Mouse (Mus musculus) cerebellum, postnatal 14 days (tissue): ENCODE results near the gene Tesc.
A peak's percentile ranks its signal among the peaks of the same experiment; 100 is the strongest.

Experiments used
- DNase-seq, 2 experiments: peaks; one replicate each; pipeline ENCODE4 v3.0.0; 2021; ENCODE audit warnings: mixed read lengths in 2 of 2

Gene Tesc

DNA sequence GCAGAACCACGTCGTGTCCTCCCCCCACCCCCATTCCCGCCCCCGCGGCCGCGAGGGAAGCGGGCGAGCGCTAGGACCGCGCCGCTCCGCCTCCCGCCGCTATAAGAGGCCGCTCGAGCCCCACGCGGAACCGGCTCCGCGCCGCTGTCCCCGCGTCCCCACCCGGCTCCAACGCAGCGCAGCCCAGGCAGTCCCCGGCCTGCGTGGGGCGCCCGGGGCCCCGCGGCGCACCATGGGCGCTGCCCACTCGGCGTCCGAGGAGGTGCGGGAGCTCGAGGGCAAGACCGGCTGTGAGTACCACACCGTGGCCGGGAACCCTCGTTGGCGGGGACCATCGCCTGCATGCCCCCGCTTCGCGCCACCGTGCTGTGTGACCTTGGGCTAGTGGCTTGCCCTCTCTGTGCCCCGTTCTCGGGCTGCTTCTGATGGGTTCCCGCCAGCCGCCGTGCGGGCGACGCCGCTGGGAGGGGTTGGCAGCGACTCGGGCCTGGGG, at the start of gene Tesc:
TSS of gene Tesc (plus strand) at position 46 of the 493 bp plus-strand sequence.
- DNase-seq: peak; percentile 56 to 65

DNA sequence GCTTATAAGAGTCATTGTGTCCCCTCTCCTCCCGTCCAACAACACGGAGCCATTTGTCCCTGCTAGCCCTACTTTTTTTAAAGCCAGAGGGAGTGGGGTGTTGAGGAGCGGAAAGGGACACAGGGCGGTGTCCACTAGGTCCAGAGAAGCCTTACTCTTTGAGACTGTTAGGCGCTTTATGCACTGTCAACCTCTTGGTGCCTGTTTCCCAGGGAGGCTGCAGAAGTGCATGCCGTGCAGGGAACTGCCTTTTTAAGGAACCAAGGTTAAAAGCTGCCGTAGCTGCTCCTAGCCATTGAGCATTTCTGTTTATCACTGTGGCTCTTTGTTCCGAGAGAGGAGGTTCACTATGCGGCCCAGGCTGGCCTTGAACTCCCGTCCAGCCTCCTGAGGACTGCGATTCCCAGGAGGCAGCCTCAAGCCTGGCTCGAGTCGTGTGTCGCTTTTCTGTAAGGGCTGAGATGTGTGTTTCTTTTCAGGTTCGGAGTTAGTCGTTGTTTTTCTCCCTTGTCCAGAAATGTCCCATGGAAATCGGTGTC, 49.3 kb upstream of the Tesc start:
- no peak for DNase-seq

DNA sequence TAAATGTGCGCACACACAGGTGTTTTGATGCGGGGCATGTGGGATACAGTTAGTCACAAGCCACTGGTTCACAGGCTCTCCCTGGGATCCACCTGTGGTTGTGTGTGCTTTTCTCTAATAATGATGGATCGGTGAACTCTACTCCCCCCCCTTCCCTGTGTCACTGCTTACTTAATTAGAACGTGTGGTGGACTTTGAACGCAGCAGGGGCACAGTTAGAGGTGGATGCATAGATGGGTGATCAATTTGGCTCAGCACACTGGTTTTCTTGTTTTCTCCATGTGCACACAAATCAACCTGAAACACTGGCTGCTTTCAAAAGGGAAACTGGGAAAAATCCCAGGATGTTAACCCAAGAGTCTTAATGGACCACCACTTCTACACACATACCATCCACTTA, 48.5 kb upstream of the Tesc start:
- DNase-seq: no peak

- DNase-seq: no peak
Measured at GRCm38 (mm10) chr5:117980921-117981320, 46.6 kb upstream of the Tesc start.

DNA sequence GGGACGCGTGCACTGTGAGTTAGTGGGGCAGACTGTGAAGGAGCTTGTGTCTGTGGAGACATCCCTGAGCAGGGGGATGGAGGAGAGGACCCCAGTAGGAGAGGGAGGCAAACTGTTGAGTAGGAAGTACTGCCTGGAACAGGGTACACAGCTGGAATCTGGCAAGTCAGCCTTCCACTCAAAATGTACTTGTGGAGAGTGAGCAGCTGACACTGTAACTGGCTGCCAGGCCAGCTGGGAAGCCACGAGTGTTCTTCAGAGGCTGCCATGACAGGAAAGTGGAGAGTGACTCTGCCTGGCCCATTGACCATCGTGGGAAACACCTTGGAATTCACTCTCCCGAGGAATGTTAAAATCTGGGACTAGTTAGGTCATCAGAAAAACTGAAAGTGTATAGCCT, 45.6 kb upstream of the Tesc start:
- DNase-seq: no peak

- no peak for DNase-seq
Measured at GRCm38 (mm10) chr5:117986327-117986726, 41.2 kb upstream of the Tesc start.

GRCm38 (mm10) chr5:117987891-117988290, 39.7 kb upstream of the Tesc start:
- DNase-seq: no peak

- DNase-seq: no peak
Measured at GRCm38 (mm10) chr5:117988367-117988766, 39.2 kb upstream of the Tesc start.

- no peak for DNase-seq
Measured at GRCm38 (mm10) chr5:117989773-117990172, 37.8 kb upstream of the Tesc start.

DNA sequence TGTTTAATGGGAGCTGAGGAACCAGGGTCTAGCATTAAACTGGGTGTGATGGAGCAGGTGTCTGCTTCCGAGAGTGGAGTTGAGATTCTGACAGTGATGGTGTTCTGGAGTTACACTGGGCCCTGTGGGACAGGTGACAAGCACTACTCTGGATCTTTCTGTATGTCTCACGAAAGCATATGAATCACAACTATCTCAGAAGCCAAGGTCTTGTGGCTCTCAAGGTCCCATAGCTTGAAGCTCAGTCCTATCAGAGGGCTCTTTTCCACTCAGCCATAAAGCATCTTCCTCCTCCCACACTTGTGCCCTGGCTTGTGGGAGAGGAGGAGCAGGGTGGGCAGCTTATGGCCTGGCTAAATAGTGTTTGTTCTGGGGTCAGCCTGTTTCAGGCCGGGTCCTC, 36.6 kb upstream of the Tesc start:
- no peak for DNase-seq

- no peak for DNase-seq
Measured at GRCm38 (mm10) chr5:117993550-117993949, 34.0 kb upstream of the Tesc start.

DNA sequence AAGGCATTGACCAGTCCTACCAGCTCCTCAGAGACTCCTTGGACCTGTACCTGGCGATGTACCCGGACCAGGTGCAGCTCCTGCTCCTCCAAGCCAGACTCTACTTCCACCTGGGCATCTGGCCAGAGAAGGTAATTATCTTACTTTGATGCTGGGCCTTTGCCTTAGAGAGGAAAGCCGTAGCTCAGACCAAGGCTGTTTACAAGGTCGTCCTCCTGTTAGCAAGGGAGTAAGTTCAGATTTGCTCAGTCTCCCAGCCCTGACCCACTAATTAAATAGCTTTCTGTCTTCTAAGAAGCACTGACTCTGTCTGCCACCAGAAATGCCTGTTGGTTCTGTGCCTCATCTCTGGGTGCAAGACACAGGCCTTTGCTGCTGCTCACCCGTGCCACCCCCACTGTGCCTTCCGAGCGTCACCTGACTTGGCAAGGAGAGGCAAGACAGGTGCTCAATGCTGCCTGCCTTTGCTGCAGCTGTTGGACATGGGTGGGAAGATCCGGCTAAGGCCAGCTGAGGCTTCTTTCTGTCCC, 32.1 kb upstream of the Tesc start:
- DNase-seq: peak; percentile 53 to 56

- DNase-seq: no peak
Measured at GRCm38 (mm10) chr5:117995911-117996310, 31.6 kb upstream of the Tesc start.

DNA sequence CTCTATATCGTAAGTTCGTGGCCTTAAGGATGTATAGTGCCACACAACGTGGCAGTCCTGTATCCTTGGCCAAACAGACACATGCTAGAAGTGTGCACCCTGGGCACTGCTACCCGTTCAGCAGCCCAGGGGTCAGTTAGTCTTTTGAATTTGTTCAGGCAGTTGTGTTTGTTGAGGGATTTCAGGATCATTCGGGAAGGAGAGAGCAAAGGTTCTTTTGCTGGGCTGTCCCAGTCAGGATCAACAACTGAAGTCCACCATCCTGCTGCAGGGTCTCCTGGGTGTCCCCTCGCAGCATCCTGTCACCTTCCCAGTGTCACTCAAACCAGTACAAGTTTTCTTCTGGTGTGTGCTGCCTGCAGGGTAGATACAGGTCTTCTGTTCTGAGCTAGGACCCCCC, 31.0 kb upstream of the Tesc start:
- no peak for DNase-seq

- no peak for DNase-seq
Measured at GRCm38 (mm10) chr5:117997434-117997970, 30.0 kb upstream of the Tesc start.

DNA sequence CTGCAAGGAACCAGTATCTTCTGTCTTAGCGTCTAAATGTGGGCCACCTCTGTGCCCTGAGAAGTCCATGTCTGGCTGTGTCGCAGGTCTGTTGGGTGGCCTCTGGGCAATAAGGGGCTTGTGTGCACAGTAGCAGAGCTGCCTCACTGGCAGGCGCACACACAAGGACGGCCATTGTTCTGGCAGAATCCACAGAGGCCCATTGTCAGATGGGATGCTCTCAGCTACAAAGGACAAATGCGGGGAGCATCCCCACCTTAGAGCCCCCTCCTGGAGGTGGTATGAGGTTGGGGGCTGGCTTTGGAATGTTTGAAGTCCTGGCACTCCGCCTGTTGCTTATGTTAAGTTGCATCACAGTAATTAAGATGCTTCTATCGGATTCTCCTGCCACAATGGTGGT, 28.5 kb upstream of the Tesc start:
- no peak for DNase-seq

DNA sequence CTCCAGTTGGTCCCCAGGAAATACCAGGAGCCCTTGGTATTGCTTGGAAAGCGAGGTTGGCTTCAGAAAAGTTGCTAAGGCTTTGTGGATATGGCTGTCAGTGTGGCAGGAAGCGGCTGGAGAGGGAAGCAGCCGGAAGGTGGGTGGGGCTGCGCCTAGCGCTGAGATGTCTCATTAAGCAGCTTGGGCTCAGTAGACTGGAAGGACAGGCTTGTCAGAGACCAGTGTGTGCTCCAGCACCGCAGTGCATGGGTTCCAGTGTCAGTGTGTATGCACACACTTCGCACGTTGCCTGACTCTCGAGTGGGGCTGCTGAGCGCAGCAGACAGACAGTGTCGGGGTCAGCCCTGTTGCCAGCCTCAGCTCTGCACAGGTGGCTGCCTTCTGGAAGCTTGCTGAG, 28.0 kb upstream of the Tesc start:
- DNase-seq: peak; percentile 54 to 56

DNA sequence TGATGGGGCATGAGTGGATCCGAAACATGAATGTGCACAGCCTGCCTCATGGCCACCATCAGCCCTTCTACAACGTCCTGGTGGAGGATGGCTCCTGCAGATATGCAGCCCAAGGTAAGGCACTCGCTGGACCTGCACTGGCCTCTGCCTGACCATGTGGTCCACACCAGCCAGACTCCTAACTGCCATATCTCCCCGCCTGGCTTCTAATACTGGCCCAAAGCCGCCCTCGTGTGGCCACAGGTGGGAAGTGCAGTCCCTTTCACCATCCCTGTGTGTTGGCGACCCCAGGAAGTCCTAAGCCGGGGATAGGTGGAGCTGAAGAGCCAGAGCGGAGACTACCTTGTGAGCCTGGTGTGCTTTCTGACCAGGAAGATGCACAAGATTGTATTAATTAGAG, 25.5 kb upstream of the Tesc start:
- peak; percentile 90 to 92 for DNase-seq

DNA sequence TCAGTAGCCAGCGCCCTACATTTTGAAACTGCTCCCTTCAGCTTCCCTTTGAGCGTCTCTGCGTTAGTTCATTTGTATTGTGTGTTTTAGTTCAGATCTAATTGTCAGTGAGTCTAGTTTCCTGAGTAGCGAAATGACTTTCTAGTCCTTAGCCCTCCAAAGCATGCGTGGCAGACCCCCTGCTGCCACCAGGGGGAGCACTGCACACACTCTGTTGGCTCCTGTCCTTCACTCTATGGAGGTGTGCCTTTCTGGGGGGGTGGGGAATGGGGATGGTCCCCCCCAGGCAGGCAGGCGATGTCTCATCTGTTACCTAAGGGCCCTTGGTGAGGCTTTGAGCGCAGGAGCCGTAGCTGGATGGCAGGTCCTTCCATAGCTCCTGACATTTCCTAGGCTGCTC, 22.9 kb upstream of the Tesc start:
- peak; percentile 74 to 83 for DNase-seq

DNA sequence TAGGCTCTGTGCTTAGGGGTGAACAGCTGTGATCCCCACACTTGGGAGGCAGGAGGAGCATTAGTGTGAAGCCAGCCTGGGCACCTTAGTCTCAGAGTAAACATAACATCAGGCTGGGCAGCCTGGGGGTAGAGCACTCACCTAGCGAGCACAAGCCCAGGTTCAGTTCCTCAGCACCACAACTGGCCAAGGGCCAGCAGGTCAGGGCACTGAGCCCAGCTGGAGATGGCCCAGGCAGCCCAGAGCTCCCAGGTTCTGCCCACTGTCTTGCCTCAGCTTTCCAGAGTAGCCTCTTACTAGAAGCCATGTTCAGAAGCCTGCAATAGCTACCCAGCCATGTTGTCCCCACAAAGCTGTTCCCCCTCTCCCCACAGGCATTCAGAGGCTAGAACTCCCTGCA, 21.8 kb upstream of the Tesc start:
- DNase-seq: peak; percentile 56 to 62

DNA sequence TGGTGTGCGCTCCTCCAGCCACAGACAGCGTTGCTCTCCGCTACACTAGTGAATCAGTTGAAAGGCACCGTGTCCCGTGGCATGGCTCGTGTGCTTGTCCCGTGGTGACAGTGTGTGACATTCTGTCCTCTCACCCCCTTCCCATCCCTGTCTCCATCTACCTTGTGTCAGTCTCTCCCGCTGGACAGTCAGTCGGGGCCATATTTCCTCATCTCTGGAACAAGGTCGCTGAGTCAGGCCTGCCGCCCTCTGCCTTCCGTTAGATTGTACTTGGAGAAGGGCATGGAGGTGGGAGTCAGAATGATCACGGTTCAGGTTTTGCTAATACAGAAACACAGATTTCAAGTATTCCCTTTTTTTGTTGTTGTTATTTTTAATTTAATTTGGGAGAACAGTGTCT, 19.2 kb upstream of the Tesc start:
- no peak for DNase-seq

DNA sequence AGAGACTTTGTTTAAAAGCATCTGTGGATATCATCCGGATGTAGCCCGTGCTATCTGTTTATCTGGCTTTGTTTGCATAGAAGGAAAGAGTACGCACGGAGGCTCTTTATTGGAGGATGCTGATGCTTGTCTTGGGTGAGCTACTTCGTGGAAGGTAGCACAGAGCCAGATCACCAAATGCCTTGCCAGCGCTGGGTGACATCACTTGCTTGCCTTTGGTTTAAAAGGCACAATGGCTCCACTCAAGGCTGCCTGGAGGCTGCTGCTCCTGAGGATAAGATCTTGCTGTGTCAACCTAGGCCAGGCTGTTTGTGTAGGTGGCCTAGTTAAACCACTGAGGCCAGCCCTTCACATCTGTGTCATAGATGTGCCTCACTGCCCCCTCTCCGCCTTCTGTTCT, 16.7 kb upstream of the Tesc start:
- DNase-seq: no peak

GRCm38 (mm10) chr5:118011796-118012195, 15.7 kb upstream of the Tesc start:
- DNase-seq: no peak

DNA sequence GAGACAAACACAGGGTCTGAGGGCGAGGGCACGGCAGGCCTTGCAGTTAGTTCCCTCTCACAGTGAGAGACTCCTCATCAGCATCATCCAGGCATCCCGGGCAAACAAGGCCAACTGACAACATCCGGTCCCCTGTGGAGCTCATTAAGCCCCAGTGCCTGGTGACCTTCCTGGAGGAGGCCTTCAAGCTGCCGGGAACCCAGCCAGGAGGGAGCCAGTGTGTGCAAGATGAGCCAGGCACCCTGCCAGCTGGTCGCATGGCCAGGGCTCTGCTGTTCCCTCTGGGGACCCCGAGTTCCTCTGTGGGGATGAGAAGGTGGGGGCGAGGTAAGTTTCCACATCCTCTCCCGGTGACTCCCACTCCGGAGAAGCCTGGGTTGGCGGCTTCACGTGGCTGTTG, 12.5 kb upstream of the Tesc start:
- peak; percentile 66 to 84 for DNase-seq

- DNase-seq: no peak
Measured at GRCm38 (mm10) chr5:118015669-118016068, 11.9 kb upstream of the Tesc start.
